Mouse (Mus musculus) bone marrow macrophage, adult 2 months (primary cell): ENCODE measurements around the gene Reps1. TPM values are rescaled to one million over a fixed set of nuclear protein-coding genes. Genes with fewer than 3 reads are reported as not detected.

Source experiments
- H3K27ac ChIP-seq: 2 replicates; pipeline ENCODE4 v1.5.1; 2012; ENCODE audit warnings: low read depth, low read length; ENCODE audit not compliant: insufficient read depth
- H3K4me1 ChIP-seq: 2 replicates; pipeline ENCODE4 v1.6.1; 2012; ENCODE audit warnings: low read length; ENCODE audit not compliant: control insufficient read depth, insufficient read depth
- H3K4me3 ChIP-seq: 2 replicates; pipeline ENCODE4 v1.5.1; 2012; ENCODE audit warnings: mild to moderate bottlenecking, low read length, moderate library complexity; ENCODE audit not compliant: insufficient read depth
- CTCF ChIP-seq: IDR thresholded peaks from 2 replicates; pipeline ENCODE4 v1.5.1; 2012; ENCODE audit warnings: low read depth, mild to moderate bottlenecking, low read length, moderate library complexity
- POLR2A ChIP-seq: IDR thresholded peaks from 2 replicates; pipeline ENCODE4 v1.6.1; 2012; ENCODE audit warnings: mild to moderate bottlenecking, low read depth, low read length, borderline replicate concordance
- polyA plus RNA-seq: library from polyadenylated mRNA; stranded (reverse); fragments of >200 nt; gene quantifications from 2 replicates; pipeline ENCODE4 v1.2.4, GENCODE M21; 2012; ENCODE audit not compliant: missing spikeins, insufficient read depth, insufficient read length

Gene Reps1
- polyA plus RNA-seq, result 23.1 and 27.2 TPM in 2 replicates

GRCm38 (mm10) chr10:18055696-18056390 lies at the start of gene Reps1:
Gene Reps1 (plus strand): TSS chr10:18055861.
- TF ChIP-seq CTCF (no peak), POLR2A (no peak)
- Histone ChIP-seq H3K4me1 (peaks cover 20% of the 10 kb centered on the region), H3K4me3 (peak within 1 kb of the TSS; percentile 100), H3K27ac (no peak within 1 kb of the TSS)

GRCm38 (mm10) chr10:18006756-18007155 lies 48.9 kb upstream of the Reps1 start:
- H3K27ac ChIP-seq, result no peak overlapping the region
- H3K4me3 ChIP-seq, result no peak overlapping the region
- TF ChIP-seq POLR2A, result no peak
- TF ChIP-seq CTCF, result no peak
- H3K4me1 ChIP-seq, result peaks cover 2% of the 10 kb centered on the region; the same call in 1 of the 2 replicates

- H3K27ac ChIP-seq, result no peak overlapping the region
- TF ChIP-seq POLR2A (no peak), CTCF (no peak)
- no peak overlapping the region for H3K4me3 ChIP-seq
- H3K4me1 ChIP-seq, result peaks cover 2% of the 10 kb centered on the region; the same call in 1 of the 2 replicates
Observed at GRCm38 (mm10) chr10:18007243-18007642, 48.4 kb upstream of the Reps1 start.

- Histone ChIP-seq H3K4me3 (no peak overlapping the region), H3K27ac (no peak overlapping the region), H3K4me1 (peaks cover 2% of the 10 kb centered on the region; the same call in 1 of the 2 replicates)
- TF ChIP-seq POLR2A (no peak), CTCF (no peak)
Observed at GRCm38 (mm10) chr10:18008118-18008517, 47.5 kb upstream of the Reps1 start.

- Histone ChIP-seq H3K4me1 (peaks cover 2% of the 10 kb centered on the region; the same call in 1 of the 2 replicates), H3K4me3 (no peak overlapping the region), H3K27ac (no peak overlapping the region)
- TF ChIP-seq CTCF (no peak), POLR2A (no peak)
Observed at GRCm38 (mm10) chr10:18009744-18010143, 45.9 kb upstream of the Reps1 start.

GRCm38 (mm10) chr10:18011761-18012160 lies 43.9 kb upstream of the Reps1 start:
- Histone ChIP-seq H3K4me3 (no peak overlapping the region), H3K27ac (no peak overlapping the region), H3K4me1 (no peaks in the 10 kb centered on the region)
- TF ChIP-seq CTCF (no peak), POLR2A (no peak)

GRCm38 (mm10) chr10:18020443-18020842 lies 35.2 kb upstream of the Reps1 start:
- peaks cover 2% of the 10 kb centered on the region for H3K4me1 ChIP-seq
- no peak overlapping the region for H3K4me3 ChIP-seq
- H3K27ac ChIP-seq, result no peak overlapping the region
- TF ChIP-seq POLR2A (no peak), CTCF (no peak)

- Histone ChIP-seq H3K4me3 (no peak overlapping the region), H3K27ac (no peak overlapping the region), H3K4me1 (peaks cover 2% of the 10 kb centered on the region)
- TF ChIP-seq CTCF, result no peak
- no peak for TF ChIP-seq POLR2A
Observed at GRCm38 (mm10) chr10:18020846-18021245, 34.8 kb upstream of the Reps1 start.

GRCm38 (mm10) chr10:18021576-18022311 lies 33.9 kb upstream of the Reps1 start:
- 0 out of 2 replicates have a peak overlapping the region, but pooled peaks have one; percentile 51 for H3K27ac ChIP-seq
- peak overlapping the region; percentile 73 for H3K4me3 ChIP-seq
- peaks cover 2% of the 10 kb centered on the region for H3K4me1 ChIP-seq
- TF ChIP-seq CTCF (no peak), POLR2A (no peak)

GRCm38 (mm10) chr10:18022312-18022711 lies 33.3 kb upstream of the Reps1 start:
- peak overlapping the region; percentile 73 for H3K4me3 ChIP-seq
- TF ChIP-seq POLR2A (no peak), CTCF (no peak)
- peak overlapping the region; percentile 51 for H3K27ac ChIP-seq
- H3K4me1 ChIP-seq, result peaks cover 2% of the 10 kb centered on the region
